Mouse (Mus musculus) inflammation-experienced regulatory T-cells, adult 16 weeks (primary cell): ENCODE data around the gene R3hcc1l. TPM values are rescaled to one million over a fixed set of nuclear protein-coding genes. Genes with fewer than 3 reads are reported as not detected.

Experiments
- polyA plus RNA-seq: library from polyadenylated mRNA; unstranded; fragments of 100-300 nt; shearing (Covaris generic); gene quantifications from one replicate; pipeline ENCODE4 v1.2.1, GENCODE M21; 2017

The R3hcc1l gene
- polyA plus RNA-seq: 51.6 TPM

DNA sequence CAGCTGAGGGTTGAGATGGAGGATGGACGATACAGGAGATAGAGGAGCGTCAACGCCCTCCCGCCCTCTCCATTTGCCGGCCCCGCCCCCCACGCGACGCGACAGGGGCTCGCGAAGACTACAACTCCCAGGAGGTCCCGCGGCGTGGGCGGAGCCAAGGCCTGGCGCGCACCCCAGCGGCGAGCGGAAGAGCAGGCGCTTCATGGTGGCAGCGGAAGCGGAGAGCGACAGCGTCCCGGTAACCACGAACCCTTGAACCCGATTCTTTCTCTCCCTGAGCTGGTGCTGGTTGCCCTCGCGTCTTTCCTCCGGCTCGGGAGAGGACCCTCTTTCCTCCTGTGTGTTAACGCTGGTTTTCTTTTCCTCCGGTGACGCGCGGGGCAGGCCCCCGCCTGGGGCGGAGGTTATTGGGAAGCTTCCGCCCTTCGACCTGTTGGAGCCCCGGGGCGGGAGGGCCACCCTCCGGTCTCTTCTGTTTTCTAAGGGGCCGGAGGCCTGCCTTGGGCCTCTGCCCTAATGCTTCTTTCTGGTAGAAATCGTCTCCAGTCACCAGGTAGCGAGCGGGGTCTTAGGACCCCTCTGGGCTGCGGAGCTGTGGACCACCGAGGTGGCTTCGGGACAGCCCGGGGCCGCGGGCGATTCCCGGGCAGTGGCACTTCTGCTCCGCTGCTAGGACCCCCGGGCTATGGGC lies at the start of gene R3hcc1l:
TSS of gene R3hcc1l (plus strand) at position 140 of the 691 bp plus-strand sequence.

DNA sequence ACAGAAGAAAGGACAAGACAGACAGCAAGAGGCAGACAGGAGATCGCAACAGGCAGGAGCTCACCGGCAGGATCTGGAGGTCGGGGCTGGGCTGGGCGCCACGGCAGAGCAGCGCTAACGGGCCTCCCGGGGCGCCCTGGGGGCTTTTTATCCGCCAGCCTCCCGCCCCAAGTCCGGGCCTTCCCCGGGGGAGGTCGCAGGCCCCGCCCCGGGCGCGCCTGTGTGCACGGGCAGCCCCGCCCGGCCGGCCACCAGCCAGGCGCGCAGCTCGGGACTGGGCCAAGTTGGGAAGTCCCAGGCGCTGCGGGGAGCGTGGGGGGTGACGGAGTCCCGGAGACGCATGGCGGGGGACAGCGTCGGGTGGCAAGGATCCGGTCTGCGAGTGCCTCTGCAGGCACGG lies 94.1 kb downstream of the R3hcc1l start, which contains the start of gene Loxl4:
TSS of gene Loxl4 (minus strand) at position 160 of the 400 bp plus-strand sequence.

Other genes with a start within 250 kb of the R3hcc1l start
- not detected for gene Crtac1, start 87.0 kb upstream of the R3hcc1l start, polyA plus RNA-seq
- 0.56 TPM for gene Loxl4, start 94.1 kb downstream of the R3hcc1l start, polyA plus RNA-seq
- gene Pyroxd2, start 234.0 kb downstream of the R3hcc1l start, polyA plus RNA-seq: 0.71 TPM